Mouse (Mus musculus) stomach, embryonic 14.5 days (tissue): ENCODE measurements at regions not wholly inside any gene's neighbourhood (a gene's known extent, or its start where the extent isn't known, plus 50 kb on each side); places are given as distances from the start of the nearest gene placed in this dataset.

Experiments
- ATAC-seq: fragments of 200-750 bp; cut with Nextera tagmentation; 2 replicates; pipeline ENCODE4 v1.8.0; 2017; ENCODE audit warnings: low read depth, moderate TSS enrichment; ENCODE audit not compliant: insufficient number of reproducible peaks, insufficient read depth, low FRiP score
- H3K27ac ChIP-seq: fragments of 300-500 bp; sonication (generic); 2 replicates; pipeline ENCODE4 v1.5.1; 2014; ENCODE audit warnings: mild to moderate bottlenecking, low read length, moderate library complexity, mixed read lengths
- H3K27me3 ChIP-seq: fragments of 300-500 bp; sonication (generic); 2 replicates; pipeline ENCODE4 v1.6.1; 2014; ENCODE audit warnings: low read length, control low read depth, mixed read lengths; ENCODE audit not compliant: control insufficient read depth, insufficient read depth
- H3K36me3 ChIP-seq: fragments of 300-500 bp; sonication (generic); 2 replicates; pipeline ENCODE4 v1.6.1; 2014; ENCODE audit warnings: mild to moderate bottlenecking, control low read depth, low read length, moderate library complexity, mixed read lengths; ENCODE audit not compliant: control insufficient read depth, insufficient read depth
- H3K4me1 ChIP-seq: fragments of 300-500 bp; sonication (generic); 2 replicates; pipeline ENCODE4 v1.6.1; 2014; ENCODE audit warnings: low read length, control low read depth, mixed read lengths; ENCODE audit not compliant: control insufficient read depth, insufficient read depth
- H3K4me2 ChIP-seq: fragments of 300-500 bp; sonication (generic); replicated peaks from 2 replicates; pipeline ENCODE4 v1.6.1; 2014; ENCODE audit warnings: low read depth, low read length, control low read depth
- H3K4me3 ChIP-seq: fragments of 300-500 bp; sonication (generic); 2 replicates; pipeline ENCODE4 v1.5.1; 2014; ENCODE audit warnings: low read depth, low read length, control low read depth
- H3K9ac ChIP-seq: fragments of 300-500 bp; sonication (generic); replicated peaks from 2 replicates; pipeline ENCODE4 v1.6.1; 2014; ENCODE audit warnings: low read depth, mild to moderate bottlenecking, control low read depth, low read length, moderate library complexity, mixed read lengths
- H3K9me3 ChIP-seq: fragments of 300-500 bp; sonication (generic); 2 replicates; pipeline ENCODE4 v1.6.1; 2016; ENCODE audit warnings: low read depth, low read length, control low read depth; ENCODE audit not compliant: control insufficient read depth
- WGBS: fragments of 180-500 bp; shearing (Covaris S2); extraction: QIAGEN DNeasy Blood & Tissue Kit; methylation state at CpG from one replicate; pipeline ENCODE4 v1.1.7; 2014; 5-methylcytosine and 5-hydroxymethylcytosine counted together

DNA sequence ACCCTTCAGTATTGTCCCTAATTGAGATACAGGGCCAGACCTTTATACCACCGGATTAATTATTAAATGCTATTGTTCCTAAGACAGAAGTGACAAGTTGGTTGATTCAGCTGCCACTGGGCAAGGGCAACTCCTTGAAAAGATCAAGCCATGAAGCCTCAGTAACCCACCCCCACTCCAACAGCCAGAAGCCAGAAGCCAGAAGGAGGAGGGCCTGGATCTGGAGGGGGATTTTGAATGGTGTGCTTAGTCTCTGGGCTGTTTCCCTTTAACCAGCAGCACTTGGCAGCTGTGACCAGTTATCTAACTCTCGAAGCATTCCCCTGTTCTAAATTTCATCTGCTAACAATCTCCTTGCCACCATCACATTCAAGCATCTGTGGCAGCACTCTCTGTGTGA is 129.1 kb upstream of the Smarca2 start:
- H3K36me3 ChIP-seq, result no peaks in the 10 kb centered on the region
- no peaks in the 10 kb centered on the region for H3K9me3 ChIP-seq
- H3K4me2 ChIP-seq, result no peak overlapping the region
- H3K27me3 ChIP-seq, result no peaks in the 10 kb centered on the region
- peaks cover 14% of the 10 kb centered on the region; the same call in 1 of the 2 replicates for H3K4me1 ChIP-seq
- H3K9ac ChIP-seq, result no peak overlapping the region
- H3K27ac ChIP-seq, result peak overlapping the region; percentile 11; the same call in 1 of the 2 replicates
- 46% methylated on average over 2 of the region's 2 CpGs for WGBS
- ATAC-seq, result no peak
- H3K4me3 ChIP-seq, result no peak overlapping the region

DNA sequence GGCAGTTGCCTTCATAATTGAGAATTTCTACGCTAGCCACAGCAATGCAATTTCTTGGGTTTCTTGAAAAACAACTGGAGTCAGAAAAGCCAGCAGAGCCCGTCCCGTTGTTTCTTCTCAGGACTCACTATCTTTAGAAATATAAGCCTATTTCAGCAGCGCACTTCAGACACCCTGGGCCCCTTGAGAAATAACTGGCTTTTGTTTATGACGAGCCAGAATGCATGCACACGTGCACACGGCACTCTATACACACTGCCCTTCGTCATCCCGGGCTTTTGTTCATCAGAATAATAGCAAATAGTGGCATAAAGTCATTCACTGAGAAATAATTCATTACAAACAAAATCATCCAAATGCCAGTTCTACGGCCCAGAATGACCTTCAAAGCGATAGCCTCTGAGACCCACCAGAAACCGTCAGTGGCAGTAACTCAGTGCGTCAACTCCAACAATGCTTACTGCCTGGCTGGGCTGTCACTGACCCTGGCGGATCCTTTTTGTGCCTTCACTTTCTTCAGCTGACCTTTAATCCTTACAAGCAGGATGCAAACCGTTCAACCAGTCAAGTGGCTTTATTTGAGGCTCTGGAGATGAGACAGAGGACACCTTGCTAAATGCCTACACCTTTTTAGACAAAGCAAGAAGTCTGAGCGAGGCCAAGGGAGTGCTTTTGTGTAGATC is 126.7 kb upstream of the Smarca2 start:
- Histone ChIP-seq H3K4me2 (no peak overlapping the region), H3K4me1 (peaks cover 9% of the 10 kb centered on the region; the same call in 1 of the 2 replicates), H3K27me3 (no peaks in the 10 kb centered on the region), H3K9ac (no peak overlapping the region), H3K9me3 (no peaks in the 10 kb centered on the region), H3K4me3 (no peak overlapping the region), H3K27ac (no peak overlapping the region), H3K36me3 (no peaks in the 10 kb centered on the region)
- WGBS, result 68% methylated on average over 16 of the region's 16 CpGs
- no peak for ATAC-seq

DNA sequence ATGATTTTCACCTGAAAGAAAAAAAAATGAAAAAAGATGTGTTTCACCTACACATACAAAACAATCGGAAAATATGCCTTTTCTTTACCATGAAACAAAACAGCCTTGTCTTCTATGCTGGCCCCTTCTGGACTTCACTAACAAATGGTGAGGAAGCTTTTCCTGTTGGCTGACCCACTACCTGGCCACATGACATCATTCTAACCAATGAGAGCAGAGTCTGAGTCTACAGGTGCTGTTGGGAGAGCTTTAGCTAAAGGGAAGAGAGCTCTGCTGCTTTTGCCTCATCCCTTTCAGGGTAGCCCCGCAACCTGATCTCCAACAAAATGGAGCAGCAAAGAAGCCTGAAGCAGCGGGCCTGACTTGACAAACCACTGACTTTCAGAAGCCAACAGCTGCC is 120.5 kb upstream of the Smarca2 start:
- Histone ChIP-seq H3K9me3 (no peaks in the 10 kb centered on the region), H3K27me3 (no peaks in the 10 kb centered on the region), H3K27ac (no peak overlapping the region), H3K4me1 (no peaks in the 10 kb centered on the region), H3K4me2 (no peak overlapping the region), H3K4me3 (no peak overlapping the region), H3K9ac (no peak overlapping the region), H3K36me3 (no peaks in the 10 kb centered on the region)
- WGBS, result 68% methylated on average over 3 of the region's 3 CpGs
- no peak for ATAC-seq

DNA sequence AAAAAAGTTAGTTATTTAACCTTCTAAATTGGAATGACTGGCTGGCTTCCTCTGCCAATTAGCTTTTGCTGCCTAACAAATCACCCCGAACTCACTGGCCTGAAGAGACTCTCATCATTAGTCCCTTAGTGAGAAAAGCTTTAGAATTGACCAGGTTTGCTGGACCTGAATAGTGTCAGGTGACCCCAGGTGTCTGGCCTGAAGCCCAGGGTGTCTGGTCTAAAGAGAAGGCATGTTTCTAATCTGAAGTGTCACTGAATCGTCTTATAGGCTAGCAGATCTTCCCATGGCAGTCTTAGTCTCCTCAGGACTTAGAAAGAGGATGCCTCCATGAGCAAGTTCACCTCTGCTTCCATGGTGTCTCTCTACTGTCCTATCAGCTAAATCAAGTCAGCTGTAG is 112.0 kb upstream of the Smarca2 start:
- Histone ChIP-seq H3K9me3 (no peaks in the 10 kb centered on the region), H3K27me3 (no peaks in the 10 kb centered on the region), H3K4me2 (no peak overlapping the region), H3K9ac (no peak overlapping the region), H3K36me3 (no peaks in the 10 kb centered on the region), H3K4me1 (no peaks in the 10 kb centered on the region), H3K27ac (no peak overlapping the region), H3K4me3 (no peak overlapping the region)
- no peak for ATAC-seq
- 74% methylated on average over 2 of the region's 2 CpGs for WGBS

DNA sequence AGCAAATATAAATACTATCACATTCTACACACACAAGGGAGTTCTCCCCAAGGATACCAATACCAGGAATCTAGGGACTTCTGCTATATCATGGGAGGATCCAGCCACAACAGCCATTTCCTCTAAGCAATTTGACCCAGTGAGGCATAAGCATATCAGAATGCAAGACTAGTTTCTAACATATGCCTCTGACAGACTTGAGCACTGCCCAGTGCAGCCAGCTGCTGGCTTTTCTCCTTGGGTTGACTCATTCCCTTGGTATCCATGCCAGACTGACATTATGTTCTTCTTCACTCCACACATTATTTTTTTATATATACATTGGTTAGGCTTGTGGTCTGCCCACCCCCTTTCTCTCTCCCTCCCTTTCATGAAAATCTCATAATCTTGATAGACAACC is 103.8 kb upstream of the Smarca2 start:
- Histone ChIP-seq H3K9ac (no peak overlapping the region), H3K27me3 (no peaks in the 10 kb centered on the region), H3K4me2 (no peak overlapping the region), H3K4me3 (no peak overlapping the region), H3K27ac (no peak overlapping the region), H3K4me1 (no peaks in the 10 kb centered on the region), H3K9me3 (0 out of 2 replicates have a peak, but pooled peaks cover 3% of the 10 kb centered on the region), H3K36me3 (no peaks in the 10 kb centered on the region)
- ATAC-seq, result no peak

DNA sequence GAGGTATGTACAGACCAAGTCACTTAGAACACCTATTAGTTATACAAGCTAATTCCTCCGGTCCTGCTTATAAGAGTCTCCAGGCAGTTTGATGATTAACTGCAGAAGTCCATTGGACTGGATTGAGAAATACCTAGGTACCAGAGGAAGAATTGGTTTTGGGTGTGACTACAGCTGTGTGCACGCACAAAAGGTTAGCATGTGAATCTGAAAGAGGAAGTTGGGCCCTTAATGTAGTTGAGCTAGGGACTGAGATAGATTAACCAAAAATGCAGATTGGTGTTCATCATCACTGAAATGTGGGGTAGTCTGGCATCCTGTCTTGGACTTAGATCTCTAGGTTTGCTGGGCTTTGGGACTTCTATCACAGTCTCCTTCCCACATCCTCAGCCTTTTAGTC is 100.8 kb upstream of the Smarca2 start:
- H3K4me1 ChIP-seq, result no peaks in the 10 kb centered on the region
- no peak overlapping the region for H3K27ac ChIP-seq
- ATAC-seq, result no peak
- no peaks in the 10 kb centered on the region for H3K36me3 ChIP-seq
- H3K27me3 ChIP-seq, result no peaks in the 10 kb centered on the region
- no peak overlapping the region for H3K9ac ChIP-seq
- 83% methylated on average over 2 of the region's 2 CpGs for WGBS
- no peak overlapping the region for H3K4me3 ChIP-seq
- H3K9me3 ChIP-seq, result 0 out of 2 replicates have a peak, but pooled peaks cover 3% of the 10 kb centered on the region
- no peak overlapping the region for H3K4me2 ChIP-seq

DNA sequence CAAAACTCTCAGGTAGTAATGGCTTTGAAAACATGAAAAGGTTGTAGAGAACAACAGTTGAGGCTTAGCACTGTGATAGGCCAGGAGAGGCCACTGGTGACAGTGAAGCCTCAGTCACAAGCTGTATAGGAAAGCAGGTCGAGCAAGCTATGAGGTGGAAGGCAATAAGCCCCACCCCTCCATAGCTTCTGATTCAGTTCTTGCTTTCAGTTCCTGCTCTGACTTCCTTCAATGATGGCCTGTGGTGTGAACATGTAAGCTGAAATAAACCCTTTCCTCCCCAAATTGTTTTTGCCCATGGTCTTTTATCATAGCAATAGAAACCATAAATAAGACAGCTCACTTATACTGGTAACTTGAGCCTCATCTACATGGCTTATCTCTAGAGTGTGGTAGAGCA is 98.0 kb upstream of the Smarca2 start:
- 71% methylated on average over 1 of the region's 1 CpGs for WGBS
- Histone ChIP-seq H3K9me3 (0 out of 2 replicates have a peak, but pooled peaks cover 3% of the 10 kb centered on the region), H3K4me3 (no peak overlapping the region), H3K4me1 (no peaks in the 10 kb centered on the region), H3K27me3 (no peaks in the 10 kb centered on the region), H3K27ac (no peak overlapping the region), H3K36me3 (no peaks in the 10 kb centered on the region), H3K4me2 (no peak overlapping the region), H3K9ac (no peak overlapping the region)
- ATAC-seq, result no peak

DNA sequence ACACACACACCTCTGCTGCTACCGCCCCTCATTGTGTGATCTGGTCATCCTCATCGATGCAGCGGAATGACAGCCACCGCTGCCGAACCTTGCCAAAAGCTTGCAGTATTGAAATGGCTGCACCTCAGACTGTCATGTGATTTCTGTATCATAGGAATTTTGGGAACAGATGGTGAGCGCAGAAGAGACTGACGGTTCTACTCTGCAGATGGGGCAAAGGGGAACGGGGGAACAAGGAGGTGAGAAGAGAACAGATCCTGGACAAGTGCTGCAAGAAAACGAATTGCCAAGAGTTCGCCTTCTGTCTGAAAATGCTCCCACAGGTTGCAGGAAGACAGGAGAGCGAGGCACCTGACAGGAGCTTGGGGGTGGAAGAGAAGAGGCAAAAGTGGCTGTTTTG is 96.9 kb upstream of the Smarca2 start:
- no peaks in the 10 kb centered on the region for H3K36me3 ChIP-seq
- WGBS, result 69% methylated on average over 11 of the region's 11 CpGs
- no peaks in the 10 kb centered on the region for H3K27me3 ChIP-seq
- ATAC-seq, result no peak
- no peak overlapping the region for H3K9ac ChIP-seq
- H3K4me3 ChIP-seq, result no peak overlapping the region
- no peaks in the 10 kb centered on the region for H3K4me1 ChIP-seq
- no peak overlapping the region for H3K4me2 ChIP-seq
- no peak overlapping the region for H3K27ac ChIP-seq
- 0 out of 2 replicates have a peak, but pooled peaks cover 3% of the 10 kb centered on the region for H3K9me3 ChIP-seq

DNA sequence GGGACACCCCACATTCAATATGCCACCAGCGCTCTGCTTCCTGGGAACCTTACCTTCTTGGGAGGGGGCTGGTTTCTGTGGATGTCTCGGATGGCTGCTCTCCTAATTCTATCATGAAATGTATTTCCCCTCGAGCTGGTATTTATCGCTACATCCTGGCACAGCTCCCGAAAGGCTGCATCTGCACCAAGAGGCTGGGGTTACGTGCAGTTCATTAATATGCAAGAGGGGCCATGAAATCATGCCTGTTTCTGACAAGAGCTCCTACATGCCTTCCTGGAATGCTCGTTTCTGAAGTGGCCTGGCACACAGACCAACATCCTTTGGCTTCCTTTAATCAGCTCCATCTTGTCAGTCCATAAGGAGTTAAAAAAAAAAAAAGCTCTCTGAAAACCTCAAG is 96.2 kb upstream of the Smarca2 start:
- 51% methylated on average over 7 of the region's 7 CpGs for WGBS
- ATAC-seq, result no peak
- Histone ChIP-seq H3K4me3 (no peak overlapping the region), H3K9me3 (0 out of 2 replicates have a peak, but pooled peaks cover 3% of the 10 kb centered on the region), H3K27ac (no peak overlapping the region), H3K4me1 (no peaks in the 10 kb centered on the region), H3K27me3 (no peaks in the 10 kb centered on the region), H3K36me3 (no peaks in the 10 kb centered on the region), H3K4me2 (no peak overlapping the region), H3K9ac (no peak overlapping the region)
